Mouse (Mus musculus) ES-E14 (cell line): ENCODE results near the gene Syf2.

Source experiments
- CHD2 ChIP-seq: IDR thresholded peaks from 2 replicates; pipeline ENCODE4 v1.6.1; 2014; ENCODE audit warnings: mild to moderate bottlenecking, low read depth, low read length, inconsistent platforms
- MAFK ChIP-seq: IDR thresholded peaks from 2 replicates; pipeline ENCODE4 v1.6.1; 2014; ENCODE audit warnings: mild to moderate bottlenecking, low read depth, low read length, inconsistent platforms; ENCODE audit not compliant: insufficient read depth
- ZNF384 ChIP-seq: IDR thresholded peaks from 2 replicates; pipeline ENCODE4 v1.6.1; 2012; ENCODE audit warnings: low read depth, low read length, inconsistent platforms

DNA sequence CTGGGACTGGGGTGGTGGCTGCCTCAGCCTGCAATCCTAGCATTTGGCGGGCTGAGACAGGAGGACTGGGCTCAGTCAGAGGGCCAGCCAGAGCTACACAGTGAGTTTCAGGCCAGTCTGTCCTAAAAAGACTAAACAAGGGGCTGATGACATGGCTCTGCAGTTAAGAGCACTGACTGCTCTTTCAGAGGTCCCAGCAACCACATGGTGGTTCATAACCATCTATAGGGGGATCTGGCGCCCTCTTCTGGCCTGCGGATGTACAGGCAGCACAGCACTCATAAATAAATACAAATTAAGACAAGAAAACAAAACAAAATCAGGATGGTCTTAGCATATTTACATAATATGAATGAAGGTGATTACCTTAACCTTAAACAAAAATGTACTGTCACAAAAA, 17.3 kb upstream of the Syf2 start:
- TF ChIP-seq MAFK (no peak), CHD2 (no peak), ZNF384 (no peak)
